Mouse (Mus musculus) urinary bladder, adult 2 months (tissue): Measurements from ENCODE around the gene Cxcl14. TPM values are rescaled to one million over a fixed set of nuclear protein-coding genes. Genes with fewer than 3 reads are reported as not detected.

Source experiments
- DNase-seq: peaks from one replicate; pipeline ENCODE4 v3.0.0; 2022; ENCODE audit warnings: low spot score
- polyA plus RNA-seq: library from polyadenylated mRNA; depleted of rRNA; stranded (reverse); fragments of >200 nt; gene quantifications from 2 replicates; pipeline ENCODE4 v1.2.3, GENCODE M21; 2012; rRNA removed

The Cxcl14 gene
- polyA plus RNA-seq, 1 experiment = 402 TPM

DNA sequence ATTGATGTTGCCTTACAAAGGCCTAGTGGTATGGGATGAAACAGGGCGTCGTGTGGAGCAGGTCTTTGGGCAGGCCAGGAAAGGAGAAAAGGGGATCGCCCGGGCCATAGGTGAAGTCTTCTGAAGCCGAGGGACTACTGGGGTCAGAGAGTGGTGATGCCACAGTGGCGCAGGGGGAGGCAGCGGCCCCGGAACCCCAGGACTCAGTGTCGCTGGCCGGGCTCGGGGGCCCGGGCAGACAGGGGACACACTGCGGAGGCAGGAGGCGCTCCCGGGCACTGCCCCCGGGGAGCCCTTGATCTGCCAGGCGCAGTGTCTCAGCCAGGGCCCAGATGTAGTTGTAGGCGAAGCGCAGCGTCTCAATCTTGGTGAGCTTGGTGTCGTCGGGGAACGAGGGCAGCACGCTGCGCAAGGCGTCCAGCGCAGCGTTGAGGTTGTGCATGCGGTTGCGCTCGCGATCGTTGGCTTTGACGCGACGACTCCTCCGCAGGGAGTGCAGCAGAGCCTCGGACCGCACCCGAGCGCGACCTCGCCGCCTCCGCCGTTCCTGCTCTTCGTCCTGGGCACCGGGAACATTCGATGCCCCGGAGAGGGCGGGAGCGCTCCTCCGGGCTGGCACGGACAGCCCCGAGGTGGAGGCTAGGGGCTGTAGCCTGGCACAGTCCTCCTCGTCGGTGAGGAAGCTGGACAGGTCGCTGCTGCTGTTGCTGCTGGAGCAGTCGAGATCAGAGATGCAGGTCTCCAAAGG, 45.0 kb downstream of the Cxcl14 start:
- no peak for DNase-seq

DNA sequence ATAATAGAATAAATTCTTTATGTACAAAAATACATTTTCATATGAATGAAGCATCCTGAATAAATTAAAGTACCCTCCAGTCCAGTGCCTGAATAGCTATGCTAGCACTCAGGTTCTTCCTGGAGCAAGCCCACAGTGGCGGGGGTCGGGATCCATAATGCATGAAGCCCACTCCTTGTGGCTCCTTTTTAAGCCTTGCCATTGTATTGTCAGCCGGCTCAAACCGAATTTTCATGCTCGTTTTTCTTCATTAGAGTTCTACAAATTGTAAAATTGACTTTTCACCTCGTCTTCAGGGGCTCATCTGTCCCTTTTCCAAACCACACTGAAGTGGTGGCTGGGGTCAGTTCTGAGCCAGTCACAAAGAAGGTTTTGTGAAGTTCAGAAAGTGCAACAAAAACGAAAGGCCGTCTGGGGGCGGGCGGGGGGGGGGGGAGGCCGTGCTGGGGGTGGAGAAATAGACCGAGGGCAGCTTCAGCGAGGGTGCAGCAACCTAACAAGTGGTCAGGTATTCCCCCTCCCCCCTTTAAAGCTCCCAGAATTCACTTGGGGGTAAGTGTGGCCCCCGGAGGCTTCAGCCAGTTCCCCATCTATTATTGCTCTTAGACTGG, 45.7 kb downstream of the Cxcl14 start:
- no peak for DNase-seq

DNA sequence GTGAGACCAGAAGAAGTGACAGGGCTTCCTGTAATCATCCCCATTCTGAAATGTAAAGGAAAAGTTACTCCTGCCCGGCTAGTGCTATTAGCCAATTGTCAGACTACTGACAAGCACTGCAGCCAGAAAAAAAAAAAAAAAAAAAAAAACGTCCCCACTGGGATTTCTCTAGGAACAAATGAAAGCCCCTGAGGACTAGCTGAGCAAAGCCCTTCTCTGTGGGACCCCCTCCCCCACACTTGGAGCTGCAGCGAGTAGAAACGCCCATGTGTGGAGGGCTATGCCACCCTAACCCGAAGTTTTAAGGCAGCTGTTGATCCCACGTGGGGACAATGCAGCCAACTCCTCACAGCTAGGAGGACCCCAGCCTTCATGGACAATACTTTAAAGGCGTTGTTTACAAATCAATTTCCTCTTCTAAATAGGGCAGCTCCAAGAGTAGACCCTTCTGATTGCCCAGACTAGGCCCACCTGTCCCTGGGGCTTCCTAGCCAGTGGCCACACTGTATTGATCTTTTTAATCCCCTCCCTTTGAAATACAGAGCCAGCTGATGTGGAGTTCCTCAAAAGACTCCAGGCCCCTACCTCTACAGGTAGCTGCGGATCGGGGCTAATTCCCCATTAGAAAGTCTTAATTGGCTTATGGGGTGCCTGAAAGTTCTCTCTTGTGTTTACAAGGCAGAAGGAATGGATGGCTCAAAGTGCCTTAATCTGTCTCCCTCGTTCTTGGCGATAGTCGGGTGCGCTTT, 46.6 kb downstream of the Cxcl14 start:
- DNase-seq = no peak

DNA sequence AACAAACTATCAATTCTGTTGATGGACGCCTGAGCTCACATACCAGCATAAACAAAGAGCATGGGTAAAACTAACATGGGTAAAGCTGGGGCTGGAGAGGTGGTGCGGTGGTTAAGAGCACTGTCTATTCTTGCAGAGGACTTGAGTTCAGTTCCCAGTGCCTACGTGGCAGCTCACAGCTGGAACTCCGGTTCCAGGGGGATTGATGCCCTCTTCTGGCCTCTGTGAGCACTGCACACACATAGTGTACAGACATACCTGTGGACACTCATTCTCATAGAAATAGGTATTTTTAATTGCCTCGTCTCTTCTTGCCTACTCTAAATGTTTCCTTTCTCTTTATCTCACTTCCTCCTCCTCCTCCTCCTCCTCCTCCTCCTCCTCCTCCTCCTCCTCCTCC, 53.2 kb downstream of the Cxcl14 start:
- no peak for DNase-seq

DNA sequence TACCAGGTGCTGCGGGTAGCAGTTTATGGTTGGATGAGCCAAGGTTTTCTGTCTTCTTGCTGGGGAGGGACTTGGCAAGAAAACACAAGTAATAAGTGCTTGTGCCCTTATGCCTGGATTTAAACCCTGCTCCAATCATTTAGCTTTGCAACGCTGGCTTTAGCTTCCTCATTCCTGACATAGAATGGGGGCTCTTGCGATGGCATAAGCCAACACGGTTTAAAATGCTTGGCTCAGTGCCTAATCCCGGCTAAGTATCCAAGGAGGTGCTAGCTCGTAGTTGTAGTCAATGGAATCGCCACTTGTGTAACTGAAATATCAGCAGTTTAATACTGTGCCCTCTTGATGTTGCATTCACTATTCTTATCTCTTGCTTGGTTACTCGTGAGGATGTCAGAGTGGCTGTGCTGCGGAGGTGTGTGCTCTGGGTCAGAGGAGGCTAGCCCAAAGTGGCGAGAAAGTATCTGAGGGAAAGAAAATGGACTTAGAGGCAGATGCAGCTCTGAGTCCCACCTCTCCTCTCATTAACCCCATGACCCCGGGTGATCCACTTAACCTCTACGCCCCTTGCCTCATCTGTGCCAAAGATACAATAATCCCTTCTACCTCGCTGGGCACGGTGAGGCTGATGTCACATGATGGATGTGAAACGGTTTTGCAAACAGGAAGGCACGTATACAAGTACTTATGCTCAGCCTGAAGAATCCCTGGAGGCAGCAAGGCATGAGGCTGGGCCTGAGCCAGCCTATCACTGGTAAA, 56.2 kb downstream of the Cxcl14 start:
- DNase-seq = no peak

Other genes starting within 250 kb of the Cxcl14 start
- gene H2afy, start 160.2 kb downstream of the Cxcl14 start, polyA plus RNA-seq = 141 and 146 TPM in 2 replicates
- gene Tifab, start 117.7 kb downstream of the Cxcl14 start, polyA plus RNA-seq = 1.9 and 3.4 TPM in 2 replicates
- gene Neurog1, start 44.4 kb downstream of the Cxcl14 start, polyA plus RNA-seq = not detected in 2 replicates
- 0.07 and 0.13 TPM in 2 replicates for gene Gm3045, start 130.0 kb upstream of the Cxcl14 start, polyA plus RNA-seq
- 14.9 and 17.7 TPM in 2 replicates for gene Slc25a48, start 141.8 kb upstream of the Cxcl14 start, polyA plus RNA-seq
- gene Il9, start 185.7 kb upstream of the Cxcl14 start, polyA plus RNA-seq = not detected in 2 replicates
- 2.8 and 3.7 TPM in 2 replicates for gene Fbxl21, start 225.9 kb upstream of the Cxcl14 start, polyA plus RNA-seq